Mouse (Mus musculus) bone marrow, adult 2 months (tissue): ENCODE data around the gene Gsdme. TPM values are rescaled to one million over a fixed set of nuclear protein-coding genes. Genes with fewer than 3 reads are reported as not detected.

ENCODE experiments used
- H3K27ac ChIP-seq: fragments of 200-500 bp; 2 replicates; pipeline ENCODE4 v1.5.1; 2012; ENCODE audit warnings: low read depth, mild to moderate bottlenecking, control low read depth, inconsistent platforms, low read length; ENCODE audit not compliant: control insufficient read depth, poor library complexity, insufficient read depth
- H3K4me1 ChIP-seq: fragments of 200-500 bp; 2 replicates; pipeline ENCODE4 v1.6.1; 2011; ENCODE audit warnings: low read length; ENCODE audit not compliant: control insufficient read depth, insufficient read depth
- H3K4me3 ChIP-seq: fragments of 200-500 bp; replicated peaks from 2 replicates; pipeline ENCODE3; 2011; ENCODE audit warnings: mild to moderate bottlenecking, low read depth, low read length, control low read depth; ENCODE audit not compliant: control insufficient read depth
- CTCF ChIP-seq: fragments of 200-500 bp; IDR thresholded peaks from 2 replicates; pipeline ENCODE4 v1.5.1; 2011; ENCODE audit warnings: low read length, control low read depth; ENCODE audit not compliant: control insufficient read depth, insufficient read depth
- POLR2A ChIP-seq: fragments of 200-500 bp; IDR thresholded peaks from 2 replicates; pipeline ENCODE4 v1.6.1; 2011; ENCODE audit warnings: low read depth, mild to moderate bottlenecking, control low read depth, low read length, borderline replicate concordance; ENCODE audit not compliant: control insufficient read depth
- WGBS: fragments of 180-500 bp; shearing (Covaris S2); methylation state at CpG from one replicate; pipeline ENCODE4 v1.1.7; 2018; 5-methylcytosine and 5-hydroxymethylcytosine counted together
- polyA plus RNA-seq: library from polyadenylated mRNA; stranded (reverse); fragments of >200 nt; gene quantifications from 2 replicates; pipeline ENCODE4 v1.2.4, GENCODE M21; 2011; ENCODE audit warnings: low replicate concordance; ENCODE audit not compliant: missing spikeins, insufficient read depth, insufficient read length

The Gsdme gene
- polyA plus RNA-seq, 1 experiment, result 16.1 TPM

- Histone ChIP-seq H3K4me1 (peaks cover 2% of the 10 kb centered on the region; the same call in 1 of the 2 replicates), H3K4me3 (no peak overlapping the region), H3K27ac (no peak overlapping the region)
- 36% methylated on average over 10 of the region's 10 CpGs for WGBS
- TF ChIP-seq CTCF (no peak), POLR2A (no peak)
Measured at GRCm38 (mm10) chr6:50295136-50295535, 31.5 kb upstream of the Gsdme start.

DNA sequence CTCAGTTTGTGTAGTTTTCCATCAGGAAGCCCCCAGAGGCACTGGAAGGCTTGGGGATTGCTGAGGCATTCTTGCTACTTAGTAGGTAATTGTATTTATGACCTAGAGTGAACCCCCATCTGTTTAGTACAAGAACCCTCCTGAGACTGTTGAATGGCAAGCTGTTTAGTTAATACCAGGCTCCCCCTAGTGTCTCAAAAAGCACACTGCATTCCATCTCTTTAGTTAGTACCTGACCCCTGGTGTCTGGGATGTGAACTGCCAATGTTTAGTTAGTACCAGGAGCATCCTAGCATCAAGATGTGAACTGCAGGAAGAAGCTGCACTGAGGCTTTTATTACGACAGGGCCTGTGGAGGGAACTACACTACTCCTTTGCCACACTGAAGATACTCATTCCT, 30.5 kb upstream of the Gsdme start:
- TF ChIP-seq CTCF (peak; percentile 34), POLR2A (no peak)
- Histone ChIP-seq H3K4me1 (peaks cover 2% of the 10 kb centered on the region; the same call in 1 of the 2 replicates), H3K27ac (no peak overlapping the region), H3K4me3 (no peak overlapping the region)
- WGBS, result 11% methylated on average over 1 of the region's 1 CpGs

DNA sequence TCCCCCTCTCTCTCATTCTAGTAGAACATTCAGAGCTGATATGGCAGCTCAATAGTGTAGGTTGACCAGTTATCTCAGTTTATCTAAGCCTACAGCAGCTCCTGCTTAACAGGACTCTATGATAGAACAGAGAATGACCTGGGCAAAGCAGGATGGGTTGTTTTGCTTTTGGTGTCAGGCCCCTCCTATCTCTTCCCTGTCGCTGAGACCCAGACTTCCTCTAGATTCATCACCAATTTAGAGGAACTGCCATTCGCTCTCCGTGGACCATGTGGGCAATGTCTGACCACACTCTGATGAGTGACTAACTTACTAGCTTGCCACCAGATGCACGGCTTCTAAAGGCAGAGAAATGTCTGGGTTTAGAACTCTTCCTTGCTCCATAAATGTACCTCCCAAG, 28.0 kb upstream of the Gsdme start:
- no peak for TF ChIP-seq POLR2A
- TF ChIP-seq CTCF, result no peak
- H3K4me3 ChIP-seq, result no peak overlapping the region
- H3K27ac ChIP-seq, result no peak overlapping the region
- H3K4me1 ChIP-seq, result no peaks in the 10 kb centered on the region; the same call in 1 of the 2 replicates
- 2% methylated on average over 4 of the region's 4 CpGs for WGBS

DNA sequence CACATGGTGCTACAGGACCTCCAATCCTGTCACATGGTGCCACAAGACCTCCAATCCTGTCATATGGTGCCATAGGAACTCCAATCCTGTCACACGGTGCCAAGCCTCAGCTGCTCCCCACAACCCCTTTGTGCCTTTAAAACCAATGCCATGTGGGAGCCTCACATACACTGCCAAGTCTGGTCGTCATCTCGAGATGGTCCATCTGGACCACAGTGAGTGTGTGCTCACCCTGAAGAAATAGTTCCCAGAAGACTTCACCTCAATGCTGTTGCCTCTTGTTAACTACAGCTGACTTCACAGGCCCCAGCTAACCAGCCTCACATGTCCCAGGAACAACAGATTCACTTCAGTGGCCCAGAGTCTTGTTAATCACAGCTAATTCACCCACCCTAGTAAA, 23.2 kb upstream of the Gsdme start:
- WGBS, result 83% methylated on average over 3 of the region's 3 CpGs
- TF ChIP-seq POLR2A (no peak), CTCF (no peak)
- H3K27ac ChIP-seq, result no peak overlapping the region
- no peak overlapping the region for H3K4me3 ChIP-seq
- H3K4me1 ChIP-seq, result no peaks in the 10 kb centered on the region; the same call in 1 of the 2 replicates

DNA sequence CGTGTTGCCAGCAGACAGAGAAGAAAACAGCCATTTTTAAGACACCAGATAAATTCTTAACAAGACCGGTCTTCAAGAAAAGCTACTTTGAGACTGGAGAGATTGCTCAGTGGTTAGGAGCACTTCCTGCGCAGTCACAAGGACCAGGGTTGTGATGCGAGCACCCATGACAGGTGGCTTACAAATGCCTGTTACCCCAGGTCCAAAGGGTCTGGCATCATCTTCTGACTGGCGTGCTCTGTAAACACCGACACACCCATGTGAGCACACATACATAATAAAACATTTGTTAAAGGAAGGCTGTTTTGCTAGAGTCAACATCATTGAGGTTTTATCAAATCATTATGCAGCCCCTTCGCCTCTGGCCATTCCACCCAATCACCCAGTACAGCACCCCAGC, 16.0 kb upstream of the Gsdme start:
- TF ChIP-seq POLR2A, result no peak
- no peak for TF ChIP-seq CTCF
- H3K27ac ChIP-seq, result no peak overlapping the region
- no peak overlapping the region for H3K4me3 ChIP-seq
- no peaks in the 10 kb centered on the region for H3K4me1 ChIP-seq
- 79% methylated on average over 7 of the region's 7 CpGs for WGBS

DNA sequence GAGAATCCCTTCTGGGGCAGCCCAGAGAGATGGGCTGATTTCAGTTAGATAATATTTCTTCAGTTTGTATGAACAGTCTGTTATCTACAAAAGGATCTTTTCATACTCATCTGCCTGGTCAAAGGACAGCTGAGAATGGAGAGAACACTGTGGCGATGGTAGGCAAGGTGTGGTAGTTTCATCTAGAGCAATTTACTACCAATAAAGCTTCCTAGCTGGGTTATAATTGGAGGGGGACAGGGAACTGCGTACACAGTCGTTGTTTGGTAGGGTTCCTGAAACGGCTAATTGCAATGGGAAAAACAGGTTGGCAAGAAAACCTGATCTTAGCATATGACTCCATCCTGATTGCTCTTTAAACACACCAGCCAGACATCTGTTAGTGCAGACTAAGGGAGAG, 10.3 kb upstream of the Gsdme start:
- TF ChIP-seq CTCF, result no peak
- TF ChIP-seq POLR2A, result no peak
- no peak overlapping the region for H3K4me3 ChIP-seq
- H3K27ac ChIP-seq, result no peak overlapping the region
- no peaks in the 10 kb centered on the region for H3K4me1 ChIP-seq
- WGBS, result 70% methylated on average over 4 of the region's 4 CpGs

GRCm38 (mm10) chr6:50273416-50273815, 9.8 kb upstream of the Gsdme start:
- TF ChIP-seq CTCF (no peak), POLR2A (no peak)
- H3K4me1 ChIP-seq, result no peaks in the 10 kb centered on the region
- no peak overlapping the region for H3K27ac ChIP-seq
- WGBS, result 79% methylated on average over 1 of the region's 1 CpGs
- H3K4me3 ChIP-seq, result no peak overlapping the region

GRCm38 (mm10) chr6:50262310-50262709, 1.4 kb downstream of the Gsdme start:
- WGBS, result 17% methylated on average over 7 of the region's 7 CpGs
- H3K27ac ChIP-seq, result no peak overlapping the region
- peak overlapping the region; percentile 93 for H3K4me3 ChIP-seq

DNA sequence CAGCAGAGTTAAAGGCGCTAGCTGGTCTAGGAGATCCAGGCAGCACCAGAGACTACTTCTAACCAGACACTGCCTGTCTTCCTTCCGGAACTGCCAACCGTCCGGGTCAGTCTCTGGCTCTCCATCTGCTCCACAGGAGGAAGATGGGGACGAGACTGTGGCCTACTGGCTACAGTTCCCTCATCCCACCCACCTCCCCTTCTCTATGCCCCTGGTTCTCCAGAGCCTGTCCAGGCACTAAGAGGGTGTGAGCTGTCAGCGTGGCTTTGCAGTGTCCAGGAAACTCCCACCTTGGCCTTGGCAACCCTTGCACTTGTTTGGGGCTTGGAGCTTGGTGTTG, 1.8 kb downstream of the Gsdme start:
- H3K4me3 ChIP-seq, result peak overlapping the region; percentile 93
- peak overlapping the region; percentile 86 for H3K27ac ChIP-seq
- no peak for TF ChIP-seq CTCF
- peaks cover 2% of the 10 kb centered on the region; the same call in 1 of the 2 replicates for H3K4me1 ChIP-seq
- WGBS, result under 1% methylated on average over 6 of the region's 6 CpGs

More at GRCm38 (mm10) chr6:50262310-50262709, 1.4 kb downstream of the Gsdme start:
- H3K4me1 ChIP-seq, result peaks cover 2% of the 10 kb centered on the region; the same call in 1 of the 2 replicates
- TF ChIP-seq POLR2A (no peak), CTCF (no peak)
